Mouse (Mus musculus) cerebellum, adult 18-20 months (tissue): ENCODE results near the gene Inpp1.

Source experiments
- DNase-seq, 2 experiments: peaks; one replicate each; pipeline ENCODE4 v3.0.0; 2021

Inpp1 gene

GRCm38 (mm10) chr1:52816910-52817812, at the start of gene Inpp1:
Gene Inpp1, minus strand, starts transcription at chr1:52817688.
- peak; percentile 90 to 91 for DNase-seq

- no peak for DNase-seq
Observed at GRCm38 (mm10) chr1:52866007-52866406, 48.5 kb upstream of the Inpp1 start.

- DNase-seq, result no peak
Observed at GRCm38 (mm10) chr1:52864220-52864619, 46.7 kb upstream of the Inpp1 start.

- no peak for DNase-seq
Observed at GRCm38 (mm10) chr1:52855904-52856601, 38.6 kb upstream of the Inpp1 start.

GRCm38 (mm10) chr1:52854029-52854428, 36.5 kb upstream of the Inpp1 start:
- peak; percentile 32 for DNase-seq

- DNase-seq, result no peak
Observed at GRCm38 (mm10) chr1:52849422-52849821, 31.9 kb upstream of the Inpp1 start.

- no peak for DNase-seq
Observed at GRCm38 (mm10) chr1:52846556-52846955, 29.1 kb upstream of the Inpp1 start.

- peak; percentile 97 to 98 for DNase-seq
Observed at GRCm38 (mm10) chr1:52844782-52845665, 27.5 kb upstream of the Inpp1 start, which contains the start of gene Hibch. Gene Hibch, plus strand, starts transcription at chr1:52844929.

GRCm38 (mm10) chr1:52844354-52844753, 26.9 kb upstream of the Inpp1 start:
- DNase-seq, result no peak

- no peak for DNase-seq
Observed at GRCm38 (mm10) chr1:52839099-52839498, 21.6 kb upstream of the Inpp1 start.

- DNase-seq, result no peak
Observed at GRCm38 (mm10) chr1:52817813-52818147, 292 bp upstream of the Inpp1 start.

GRCm38 (mm10) chr1:52816232-52816891, 1.1 kb downstream of the Inpp1 start:
- DNase-seq, result peak; percentile 29 to 55

GRCm38 (mm10) chr1:52808456-52808855, 9.0 kb downstream of the Inpp1 start:
- no peak for DNase-seq

GRCm38 (mm10) chr1:52805041-52805440, 12.4 kb downstream of the Inpp1 start:
- DNase-seq, result no peak

- DNase-seq, result no peak
Observed at GRCm38 (mm10) chr1:52802406-52802975, 15.0 kb downstream of the Inpp1 start.

GRCm38 (mm10) chr1:52801651-52802050, 15.8 kb downstream of the Inpp1 start:
- DNase-seq, result no peak

GRCm38 (mm10) chr1:52800340-52800740, 17.1 kb downstream of the Inpp1 start:
- DNase-seq, result no peak

GRCm38 (mm10) chr1:52799772-52800171, 17.7 kb downstream of the Inpp1 start:
- DNase-seq, result peak; percentile 44 to 47

GRCm38 (mm10) chr1:52799056-52799726, 18.3 kb downstream of the Inpp1 start:
- DNase-seq, result peak; percentile 26 to 32

- peak in 1 of 2 experiments; percentile 13 for DNase-seq
Observed at GRCm38 (mm10) chr1:52795927-52796326, 21.6 kb downstream of the Inpp1 start.

- DNase-seq, result no peak
Observed at GRCm38 (mm10) chr1:52793692-52794091, 23.8 kb downstream of the Inpp1 start.
